Mouse (Mus musculus) cerebellum, postnatal 36 days (tissue): Measurements from ENCODE around the gene Spats2.
"Not testable (repeated sequence)": the region's sequence is repeated elsewhere in the genome, so short reads cannot be mapped to it uniquely, and the experiment has no call there.

Experiments
- DNase-seq, 2 experiments: peaks; one replicate each; pipeline ENCODE4 v3.0.0; 2021 to 2022; ENCODE audit warnings: mixed read lengths in 2 of 2

Spats2 gene

DNA sequence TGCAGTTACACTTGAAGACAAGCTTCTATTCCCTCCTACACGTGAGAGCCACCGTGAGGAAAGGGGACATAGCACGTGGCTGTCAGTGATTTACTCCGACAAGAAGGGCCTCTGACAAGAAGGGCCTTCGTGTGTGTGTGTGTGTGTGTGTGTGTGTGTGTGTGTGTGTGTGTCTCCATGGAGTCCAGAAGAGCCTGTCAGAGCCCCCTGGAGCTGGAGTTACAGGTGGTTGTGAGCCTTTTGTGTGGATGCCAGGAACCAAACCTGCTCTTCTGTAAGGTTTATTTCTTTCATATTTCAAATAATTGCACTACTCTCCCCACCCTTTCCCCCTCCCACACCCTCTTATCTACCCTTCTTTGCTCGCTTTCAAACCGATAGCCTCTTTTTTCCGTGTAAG is 25.6 kb downstream of the Spats2 start:
- no peak for DNase-seq

DNA sequence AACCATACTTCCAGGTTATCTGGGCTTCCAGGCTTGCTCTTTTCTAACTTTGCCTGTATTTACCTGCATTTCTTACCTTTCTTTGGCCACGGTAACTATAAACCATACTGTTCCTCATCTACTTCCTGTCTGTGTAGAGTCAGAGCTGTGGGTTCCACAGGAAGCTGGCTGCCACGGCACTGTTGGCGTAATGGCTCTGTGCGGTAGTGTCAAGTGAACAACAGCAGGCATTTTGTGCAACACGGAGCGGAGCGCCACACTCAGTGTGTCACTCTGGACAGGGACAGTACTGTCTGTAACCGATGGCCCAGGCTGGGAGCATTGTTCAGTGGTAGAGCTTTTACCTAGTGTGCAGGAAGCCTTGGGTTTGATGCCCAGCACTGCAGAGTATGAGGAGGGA is 27.8 kb downstream of the Spats2 start:
- DNase-seq = no peak

DNA sequence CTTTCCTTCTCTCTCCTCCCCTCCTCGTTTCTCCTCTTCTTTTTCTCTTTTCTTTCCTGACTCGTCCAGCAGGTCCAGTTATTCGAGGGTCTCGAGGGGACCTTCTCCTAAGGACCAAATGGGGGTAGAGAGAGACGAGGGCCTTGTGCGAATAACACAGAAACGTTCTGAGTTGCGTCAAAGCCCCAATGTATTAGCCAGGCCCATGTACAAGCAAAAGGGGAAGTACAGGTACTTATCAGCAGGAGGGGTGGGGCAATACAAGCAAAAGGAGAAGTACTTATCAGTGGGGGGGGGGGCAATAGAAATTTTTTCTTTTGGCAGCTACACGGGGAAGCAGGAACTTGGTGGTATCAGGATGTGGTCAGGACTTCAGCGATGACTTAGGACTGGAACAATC is 28.8 kb downstream of the Spats2 start:
- DNase-seq = not testable (repeated sequence)

DNA sequence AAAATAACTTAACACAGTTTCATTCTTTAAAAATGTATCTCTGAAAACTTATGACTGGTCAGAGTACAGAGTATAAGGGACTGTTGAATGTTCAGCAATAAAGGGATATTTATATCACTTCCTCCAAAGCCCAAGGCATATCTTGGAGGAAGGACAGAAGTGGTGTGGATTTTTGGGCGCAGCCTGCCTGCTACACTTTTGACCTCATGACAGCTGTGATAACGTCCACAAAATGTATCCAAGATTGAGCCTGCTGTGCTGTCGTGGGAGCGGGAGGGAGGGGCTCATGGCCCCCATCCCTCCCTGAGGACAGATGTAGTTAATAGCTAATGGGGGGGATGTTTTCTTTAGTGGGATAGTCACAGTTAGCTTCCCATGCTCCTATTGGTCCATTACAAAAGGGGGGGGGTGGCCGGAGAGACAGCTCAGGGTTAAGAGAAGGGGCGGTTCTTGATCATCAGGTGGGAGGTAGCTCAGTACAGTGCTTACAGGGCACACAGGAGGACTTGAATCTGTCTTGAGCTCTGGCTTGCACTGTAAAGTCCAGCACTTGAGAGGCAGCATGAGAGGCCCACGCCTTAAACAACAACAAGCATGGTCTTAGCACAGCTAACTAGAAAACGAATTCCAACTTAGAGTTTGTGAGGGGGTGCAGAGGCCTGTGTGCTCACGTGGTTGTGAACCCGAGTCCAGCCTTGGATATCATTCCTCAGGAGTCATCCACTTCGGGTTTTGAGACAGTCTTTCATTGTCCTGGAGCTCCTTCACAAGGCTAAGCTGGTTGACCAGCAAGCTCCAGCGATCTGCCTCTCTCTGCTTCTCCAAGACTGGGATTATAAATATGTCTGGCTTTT is 38.0 kb downstream of the Spats2 start:
- DNase-seq = no peak

DNA sequence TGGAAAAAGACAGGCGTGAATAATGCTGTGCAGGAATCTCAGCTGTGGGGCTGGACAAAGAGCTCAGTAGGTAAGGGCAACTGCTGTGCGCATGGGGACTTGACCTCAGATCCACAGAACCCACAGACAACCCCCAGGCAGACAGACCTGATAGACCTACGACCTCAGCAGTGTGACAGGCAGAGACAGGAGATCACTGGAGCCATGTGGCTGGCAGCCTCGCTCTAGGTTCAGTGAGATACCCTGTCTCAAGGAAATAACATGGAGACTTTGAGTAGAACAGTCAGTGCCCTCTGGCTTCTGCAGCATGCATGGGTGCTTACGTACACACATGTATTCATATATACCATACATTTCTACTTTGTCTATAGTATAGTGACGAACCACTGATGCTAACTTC is 46.4 kb downstream of the Spats2 start:
- no peak for DNase-seq

DNA sequence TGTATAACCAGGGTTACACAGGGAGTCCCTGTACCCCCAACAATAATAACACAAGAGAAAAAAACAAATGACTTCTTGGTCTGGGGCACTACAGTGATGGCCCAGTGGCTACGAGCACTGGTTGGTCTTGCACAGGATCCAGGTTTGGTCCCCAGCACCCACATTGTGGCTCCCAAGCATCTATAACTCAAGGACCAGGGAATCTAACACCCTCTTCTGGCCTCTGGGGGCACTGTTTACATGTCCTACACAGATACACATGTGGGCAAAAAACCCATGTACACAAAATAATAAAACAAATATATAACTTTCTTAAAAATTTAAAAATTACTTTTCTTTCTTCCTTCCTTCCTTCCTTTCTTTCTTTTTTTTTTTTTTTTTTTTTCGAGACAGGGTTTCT is 53.9 kb downstream of the Spats2 start:
- no peak for DNase-seq

DNA sequence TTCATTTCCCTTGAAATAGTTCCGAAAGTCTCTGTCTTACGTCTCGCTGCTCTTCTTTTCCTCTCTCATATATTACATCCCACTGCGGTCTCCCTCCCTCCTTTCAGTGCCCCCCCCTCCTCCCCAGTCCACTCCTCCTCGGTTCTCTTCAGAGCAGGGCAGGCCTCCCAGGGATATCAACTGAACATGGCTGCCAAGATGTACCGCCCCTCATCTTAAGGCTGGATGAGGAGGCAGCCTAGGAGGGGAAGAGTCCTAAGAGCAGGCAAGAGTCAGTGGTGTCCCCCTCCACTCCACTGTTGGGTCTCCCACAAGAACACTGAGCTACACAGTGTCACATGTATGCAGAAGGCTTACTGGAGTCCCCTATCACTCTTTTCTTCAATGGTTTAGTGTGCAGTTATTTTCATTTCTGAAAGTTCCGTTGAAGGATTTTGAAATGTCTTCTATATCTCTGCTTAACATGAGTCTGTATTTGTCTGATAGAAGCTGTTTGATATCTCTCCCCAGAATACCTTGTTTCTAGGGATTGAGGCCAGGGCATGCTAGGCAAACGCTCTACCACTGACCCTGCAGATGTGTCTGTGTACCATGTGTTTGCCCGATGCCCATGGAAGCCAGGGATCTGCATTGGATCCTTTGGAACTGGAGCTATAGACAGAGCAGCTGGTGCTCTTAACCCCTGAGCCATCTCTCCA is 58.6 kb downstream of the Spats2 start:
- DNase-seq = no peak

DNA sequence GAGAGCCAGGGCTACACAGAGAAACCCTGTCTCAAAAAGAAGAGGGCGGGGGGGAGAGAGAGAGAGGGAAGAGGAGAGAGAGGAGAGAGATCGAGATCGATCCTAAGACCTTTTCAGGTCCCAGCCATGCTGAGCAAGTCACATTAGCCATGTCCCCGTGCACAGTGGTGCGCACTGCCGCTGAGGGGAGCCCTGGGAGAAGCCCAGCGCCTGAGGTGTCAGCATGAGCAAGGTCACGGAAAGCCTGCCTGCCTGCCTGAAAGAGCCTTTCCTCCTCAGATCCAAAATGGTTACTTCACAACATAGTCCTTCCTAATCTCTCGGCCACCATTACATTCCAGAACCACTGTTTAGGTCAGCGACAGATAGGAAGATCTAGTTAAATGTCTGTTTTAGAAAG is 68.6 kb downstream of the Spats2 start:
- DNase-seq = no peak

DNA sequence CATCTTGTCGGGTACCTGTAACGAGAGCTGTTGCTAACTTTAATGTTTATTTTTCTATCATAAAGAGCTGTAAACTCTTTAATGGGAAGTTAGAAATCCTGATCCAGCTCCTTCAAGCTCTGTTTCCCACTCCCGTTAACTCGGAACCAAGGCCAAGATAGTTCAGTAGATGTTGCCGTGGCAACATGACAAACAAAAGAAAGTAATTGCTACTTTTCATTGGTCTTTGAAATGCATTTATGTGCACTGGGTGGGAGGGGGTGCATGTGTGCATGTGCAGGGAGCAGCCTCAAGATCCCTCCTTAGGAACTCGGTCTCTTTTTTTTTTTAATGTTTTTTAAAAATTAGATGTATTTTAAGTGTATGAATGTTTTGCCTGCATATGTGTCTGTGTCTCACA is 69.3 kb downstream of the Spats2 start:
- no peak for DNase-seq

DNA sequence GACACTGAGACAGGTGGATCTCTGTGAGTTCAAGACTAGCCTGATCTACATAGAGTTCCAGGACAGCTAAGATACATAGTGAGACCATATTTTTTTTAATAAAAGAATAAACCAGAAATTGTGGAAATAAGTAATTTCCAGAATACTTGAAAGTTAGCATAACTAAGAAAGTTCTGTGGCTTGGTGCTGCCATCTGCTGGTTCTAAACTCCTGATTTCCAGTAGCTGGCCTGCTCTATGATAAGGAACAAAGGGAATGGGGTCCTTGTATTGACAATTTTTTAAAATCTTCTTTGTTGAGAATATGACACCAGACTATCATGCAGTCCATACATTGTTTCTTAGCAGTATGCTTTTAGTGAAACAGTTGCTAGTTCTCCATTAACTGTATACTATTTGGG is 73.0 kb downstream of the Spats2 start:
- DNase-seq = no peak

DNA sequence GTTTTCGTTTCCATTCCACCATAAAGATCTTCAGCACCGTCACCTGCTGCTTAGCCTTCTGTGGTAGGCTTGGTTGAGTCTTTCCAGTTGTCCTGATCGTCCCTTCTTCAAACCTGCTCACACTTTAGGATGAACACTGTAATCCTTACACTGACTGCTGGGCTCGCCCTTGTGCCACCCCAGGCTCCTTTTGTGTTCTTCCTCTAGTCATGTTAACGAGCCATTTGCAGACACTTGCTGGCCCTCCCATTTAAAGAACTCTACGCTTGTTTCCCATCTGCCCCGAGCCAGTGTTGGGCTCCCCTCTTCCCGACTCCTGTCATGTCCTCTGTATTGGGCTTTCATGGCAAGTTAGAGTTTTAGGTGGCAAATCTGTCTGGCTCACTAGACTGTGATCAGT is 80.2 kb downstream of the Spats2 start:
- no peak for DNase-seq

DNA sequence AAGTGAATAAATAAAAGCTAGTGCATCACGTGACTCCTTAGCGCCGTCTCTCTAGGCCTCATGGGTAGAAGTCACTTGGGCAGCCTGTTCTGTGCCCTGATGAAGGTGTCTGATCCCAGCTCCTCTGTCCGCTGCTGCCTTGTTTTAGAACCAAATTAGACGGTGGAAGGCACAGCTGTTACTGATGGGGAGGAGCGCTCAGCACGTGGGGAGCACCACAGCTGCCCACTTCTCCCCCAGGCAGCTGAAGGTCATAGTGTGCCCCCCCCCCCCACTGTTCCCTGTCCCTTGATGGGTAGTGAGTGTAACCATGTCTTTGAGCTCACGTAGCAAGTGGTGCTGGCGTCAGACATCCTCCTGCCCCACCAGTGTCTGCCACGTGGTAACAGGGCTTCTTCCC is 87.5 kb downstream of the Spats2 start:
- no peak for DNase-seq

DNA sequence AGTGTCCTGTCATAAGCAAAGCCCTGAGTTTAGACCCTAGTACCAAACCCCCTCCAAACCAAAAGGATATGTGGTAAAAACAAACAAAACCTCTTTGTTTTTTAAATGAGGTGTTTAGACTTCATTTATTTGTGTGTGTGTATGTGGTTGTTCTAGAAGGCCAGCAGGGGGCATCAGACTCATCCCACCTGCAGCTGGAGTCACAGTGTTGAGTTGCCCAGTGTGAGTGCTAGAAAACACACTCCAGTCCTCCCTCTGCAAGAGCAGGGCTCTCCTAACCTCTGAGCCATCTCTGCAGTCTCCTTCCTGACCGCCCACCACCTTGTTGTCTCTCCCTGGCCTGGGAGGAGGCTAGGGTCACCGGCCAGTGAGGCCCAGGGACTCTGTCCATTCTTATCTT is 89.2 kb downstream of the Spats2 start:
- no peak for DNase-seq

DNA sequence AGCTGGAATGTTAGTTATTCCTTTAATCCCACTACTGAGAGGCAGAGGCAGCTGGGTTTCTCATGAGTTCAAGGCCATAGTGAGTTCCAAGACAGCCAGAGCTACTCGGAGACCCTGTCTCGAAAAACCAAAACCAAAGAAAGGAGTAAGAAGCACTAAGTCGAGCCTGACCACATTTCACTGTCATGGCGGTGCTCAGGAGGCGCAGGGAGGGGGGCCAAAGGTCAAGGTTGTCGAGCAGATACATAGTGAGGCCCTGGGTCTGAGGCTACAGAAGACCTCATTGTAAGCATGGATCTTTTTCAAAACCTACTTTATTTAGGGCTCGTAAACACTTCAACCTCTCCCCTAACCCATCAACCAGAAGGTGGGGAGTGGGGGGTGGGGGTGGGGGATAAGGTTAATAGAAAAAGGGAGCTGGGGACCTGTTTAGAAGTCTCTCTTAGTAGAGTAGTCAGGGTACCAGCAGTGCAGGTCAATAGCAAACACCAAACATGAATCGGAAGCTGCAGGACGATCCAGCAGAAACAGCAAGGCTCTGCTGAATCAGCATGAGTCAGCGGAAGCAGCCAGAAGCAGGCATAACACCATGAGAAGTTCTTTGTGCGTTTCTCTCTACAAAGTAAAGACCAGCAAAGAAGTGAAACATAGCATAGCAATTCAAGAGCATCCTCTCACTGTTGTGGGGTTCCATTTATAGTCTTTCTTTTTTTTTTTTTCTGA is 90.2 kb downstream of the Spats2 start:
- no peak for DNase-seq

DNA sequence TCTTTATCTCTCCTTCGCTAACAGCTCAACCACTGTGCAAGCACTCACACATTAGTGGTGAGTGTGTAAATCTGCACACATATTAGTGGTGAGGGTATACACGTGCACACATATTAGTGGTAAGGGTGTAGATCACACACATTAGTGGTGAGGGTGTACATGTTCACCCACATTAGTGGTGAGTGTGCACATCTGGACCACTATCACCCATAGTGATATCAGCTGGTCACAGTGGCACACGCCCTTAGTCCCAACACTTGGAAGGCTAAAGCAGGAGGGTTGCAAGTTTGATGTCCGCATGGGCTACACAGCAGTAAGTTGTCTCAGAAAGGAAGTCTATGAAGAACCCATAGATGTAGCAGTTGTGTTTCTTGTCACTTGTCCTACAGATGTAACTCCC is 91.9 kb downstream of the Spats2 start:
- DNase-seq = no peak

DNA sequence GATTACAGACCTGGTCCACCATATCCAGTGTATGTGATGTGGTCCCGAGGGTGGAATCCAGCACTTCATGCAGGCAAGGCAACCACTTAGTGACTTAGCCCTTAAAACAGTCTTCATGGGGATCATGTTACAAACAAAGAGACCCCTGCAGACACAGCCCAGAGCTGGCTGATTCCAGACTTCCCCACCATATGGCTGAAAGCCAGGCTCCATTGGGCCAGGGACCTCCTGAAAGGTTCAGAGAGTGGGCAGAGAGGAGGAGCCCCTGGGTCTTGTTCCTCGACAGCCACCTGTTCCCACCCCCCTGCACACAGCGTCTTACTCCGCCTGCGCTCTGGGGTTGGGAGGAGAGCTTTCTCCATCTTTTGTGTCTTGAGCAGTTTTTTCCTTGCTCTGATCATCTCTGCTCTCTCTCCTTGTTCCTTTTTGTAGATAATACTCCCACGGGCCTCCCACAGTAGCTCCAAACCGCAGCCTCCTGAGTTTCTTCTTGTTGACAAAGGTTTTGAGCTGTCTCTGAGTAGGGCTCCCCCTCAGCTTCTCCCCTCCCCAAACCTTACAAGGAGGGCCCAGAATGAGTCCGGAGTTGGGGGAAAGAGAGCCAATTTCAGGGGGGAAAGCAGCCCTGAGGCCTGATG is 95.7 kb downstream of the Spats2 start:
- no peak for DNase-seq

DNA sequence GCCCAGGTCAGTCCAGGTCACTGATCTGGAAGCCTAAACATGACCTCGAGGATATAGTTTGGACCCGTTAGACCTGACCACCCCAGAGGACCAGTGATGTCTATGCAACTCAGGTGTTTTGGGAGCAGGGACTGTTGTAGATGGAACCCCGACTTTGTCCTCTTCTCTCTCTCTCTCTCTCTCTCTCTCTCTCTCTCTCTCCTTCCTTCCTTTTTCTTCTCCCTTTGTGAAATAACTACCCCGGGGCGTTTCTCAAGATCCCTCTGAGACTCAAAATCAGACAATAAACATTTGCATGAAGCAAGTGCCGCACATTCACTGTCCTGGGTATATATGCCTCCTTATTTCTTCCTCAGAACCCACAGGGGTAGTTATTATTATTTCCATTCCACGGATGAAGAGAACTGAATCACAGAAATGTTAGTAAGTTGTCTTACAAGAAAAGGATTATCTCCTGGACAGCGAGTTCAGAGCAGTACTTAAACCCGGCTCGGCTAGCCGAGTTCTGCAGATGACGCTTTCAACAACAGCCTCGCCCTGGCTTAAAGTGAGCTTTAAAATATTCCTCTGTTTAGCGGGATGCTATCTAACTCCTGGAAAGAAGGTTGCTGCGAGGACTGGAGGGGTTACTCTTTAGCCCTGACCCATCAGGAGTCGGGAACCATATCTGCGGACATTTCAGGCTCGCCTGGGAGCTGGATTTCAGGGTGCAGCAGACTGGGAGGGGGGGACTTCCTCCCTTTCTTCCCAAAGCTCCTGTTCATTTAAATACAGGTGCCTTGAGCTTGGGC is 97.3 kb downstream of the Spats2 start:
- DNase-seq = no peak

DNA sequence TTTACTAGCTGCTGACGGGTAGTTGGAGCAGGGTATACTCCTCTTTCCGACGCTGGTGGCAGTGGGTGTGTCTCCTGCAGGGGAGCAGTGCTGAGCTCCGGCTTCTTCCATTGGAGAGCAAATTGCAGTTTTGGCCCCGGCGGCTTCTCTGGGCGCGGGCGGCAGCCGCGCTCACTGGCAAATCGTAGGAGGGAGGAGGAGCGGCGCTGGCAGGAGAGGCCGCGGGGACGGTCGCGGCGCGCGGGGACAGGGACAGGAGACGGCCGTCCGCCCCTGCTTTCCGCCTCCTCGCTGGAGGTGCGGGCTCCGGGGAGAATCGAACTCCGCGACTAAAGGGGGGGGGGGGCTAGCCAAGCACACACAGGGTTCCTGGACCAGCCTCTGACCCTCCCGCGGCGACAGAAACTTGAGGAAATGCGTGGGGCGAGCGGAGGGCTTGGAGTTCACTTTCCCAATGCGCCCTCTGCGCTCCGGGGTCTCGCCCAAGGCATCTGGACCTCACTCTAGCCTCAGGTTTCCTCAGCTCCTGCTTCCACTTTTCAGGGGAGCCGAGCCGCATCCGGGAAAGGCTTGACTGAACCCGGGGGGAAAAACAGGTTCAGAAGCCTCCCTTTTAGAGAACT is 98.0 kb downstream of the Spats2 start:
- peak; percentile 60 to 65 for DNase-seq

DNA sequence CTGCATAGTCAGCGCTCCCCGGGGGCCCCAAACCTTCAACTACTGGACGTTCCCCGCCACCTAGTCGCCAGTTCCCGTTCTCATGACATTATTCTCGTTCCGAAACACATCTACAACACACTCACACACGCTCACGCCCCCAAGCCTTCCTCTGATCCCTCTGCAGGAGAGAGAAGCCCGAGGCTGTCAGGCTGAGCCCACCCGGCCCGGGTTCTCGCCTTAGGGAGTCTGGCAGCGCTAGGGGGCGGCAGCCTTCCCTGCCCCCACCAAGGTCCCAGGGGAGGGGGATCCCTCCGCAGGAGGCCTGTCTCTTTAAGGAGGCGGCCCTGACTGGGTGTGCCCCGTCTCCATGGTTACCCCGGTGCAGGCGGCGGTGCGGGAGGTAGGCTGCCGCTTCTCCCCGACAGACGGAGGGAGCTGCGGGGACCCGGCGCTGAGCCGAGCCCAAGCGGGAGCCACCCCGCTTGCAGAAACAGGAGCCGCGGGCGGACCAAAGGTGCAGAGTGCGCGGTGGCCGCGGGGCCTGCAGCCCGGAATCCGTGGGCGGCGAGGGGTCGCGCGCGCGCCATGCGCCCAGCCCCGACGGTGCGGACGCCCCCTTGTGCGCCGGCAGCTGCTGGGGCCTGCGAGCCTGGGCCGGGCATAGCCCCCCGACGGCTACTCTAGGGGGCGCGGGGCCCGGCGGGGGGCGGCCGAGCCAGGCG is 98.6 kb downstream of the Spats2 start, which contains the start of gene Kcnh3:
TSS of gene Kcnh3 (plus strand) at position 654 of the 704 bp plus-strand sequence.
- DNase-seq = peak; percentile 49 to 66

DNA sequence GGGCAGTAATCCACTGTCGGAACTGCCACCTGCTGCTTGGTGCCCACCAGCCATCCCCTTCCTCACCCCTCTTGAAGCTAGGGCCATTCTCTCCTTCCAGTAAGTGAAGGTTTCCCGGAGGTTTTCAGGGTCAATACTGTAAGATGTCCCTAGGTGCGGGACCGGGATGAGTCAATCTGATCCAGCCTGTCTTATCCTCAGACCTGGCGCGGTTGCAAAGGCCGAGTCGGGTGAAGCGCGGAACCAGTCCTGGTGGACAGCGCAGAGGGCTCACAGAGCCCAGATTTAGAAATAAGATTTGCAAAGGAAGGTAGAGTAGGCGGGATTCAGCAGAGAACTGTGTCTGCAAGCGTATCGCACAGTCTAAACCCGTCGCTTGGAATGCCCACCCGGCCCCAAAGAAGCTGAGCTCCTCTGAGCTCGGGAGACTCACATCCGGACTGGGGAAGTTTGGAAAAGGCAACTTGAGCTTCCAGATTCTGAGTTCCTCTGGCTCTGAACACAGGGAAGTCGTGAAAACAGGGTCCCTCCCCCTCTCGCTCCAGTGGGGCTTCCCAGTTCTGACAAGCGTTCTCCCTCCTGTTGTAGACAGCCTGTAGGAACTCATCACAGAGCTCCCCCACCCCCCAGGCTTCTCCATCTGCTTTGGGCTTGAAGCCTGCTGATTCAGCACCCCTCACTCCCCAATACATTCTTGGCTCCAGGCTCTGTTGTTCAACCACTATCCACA is 99.5 kb downstream of the Spats2 start:
- peak in 1 of 2 experiments; percentile 34 for DNase-seq
